In genomic region chr4:139250043-139250442, GRCm38 (mm10) we compare ENCODE assay signal across 11 mouse cellular contexts. TPM values are rescaled to one million over a fixed set of nuclear protein-coding genes. Genes with fewer than 3 reads are reported as not detected.
DNase-seq lines count a peak whose midpoint lies in the region; ATAC-seq and TF ChIP-seq lines count a peak whose summit lies in the region.
"Had no signal": no experiment of that assay in that cellular context is flagged by ENCODE, and none has a peak within 500 bp of the region (broad histone marks: within the 10 kb centered on the region; RNA-seq: fewer than 3 reads in every experiment).

No protein-coding gene starts in this region.

- no peaks in the 10 kb centered on the region for H3K27me3 ChIP-seq in heart, embryonic 15.5 days
- H3K27me3 ChIP-seq: CH12.LX; liver, embryonic 12.5 days had no signal

- intact Hi-C loops in heart, postnatal 36 days (cut with DNase I) = loop anchor here (5.0 to 10.0 kb wide), 3 partner anchors 58 to 335 kb away; partner anchors contain the start of genes Capzb, Minos1 and Otud3
- intact Hi-C loops in left cerebral cortex, postnatal 10 days (cut with DNase I) = loop anchor here (5.0 kb wide), 1 partner anchor 163 kb away; no protein-coding TSS in a partner anchor
- intact Hi-C loops in gastrocnemius, postnatal 14 days (cut with DNase I; ENCODE audit: low total_unique reads) = loop anchor here (5.0 kb wide), 1 partner anchor 163 kb away; no protein-coding TSS in a partner anchor

- H3K4me3 ChIP-seq in heart, embryonic 15.5 days = no peak overlapping the region
- no peak overlapping the region for H3K4me3 ChIP-seq in bone marrow macrophage, adult 2 months (ENCODE audit: insufficient read depth, low read length)
- H3K4me3 ChIP-seq: liver, embryonic 12.5 days had no signal

- WGBS in heart, embryonic 15.5 days = 41% methylated on average over 5 of the region's 5 CpGs

- no peaks in the 10 kb centered on the region for H3K9me3 ChIP-seq in heart, embryonic 15.5 days (replicated peaks)
- H3K9me3 ChIP-seq: liver, embryonic 12.5 days had no signal

- TF ChIP-seq POLR2A in bone marrow macrophage, adult 2 months (IDR thresholded peaks at IDR 0.05; ENCODE audit: borderline replicate concordance, low read depth, low read length) = no peak

- H3K4me2 ChIP-seq in heart, embryonic 15.5 days = no peak overlapping the region
- H3K4me2 ChIP-seq: liver, embryonic 12.5 days had no signal

- no peaks in the 10 kb centered on the region for H3K36me3 ChIP-seq in heart, embryonic 15.5 days

- peak overlapping the region; percentile 46 for H3K27ac ChIP-seq in heart, embryonic 15.5 days
- 0 out of 2 replicates have a peak overlapping the region, but pooled peaks have one; percentile 50 for H3K27ac ChIP-seq in bone marrow macrophage, adult 2 months (ENCODE audit: insufficient read depth, low read depth, low read length)
- H3K27ac ChIP-seq: liver, embryonic 12.5 days had no signal

- H3K9ac ChIP-seq in heart, embryonic 15.5 days = no peak overlapping the region
- H3K9ac ChIP-seq: liver, embryonic 12.5 days had no signal

- DNase-seq in heart, postnatal 36 days = no peak
- DNase-seq in kidney, postnatal 14 days = peak; percentile 44
- peak; percentile 62 for DNase-seq in lung, postnatal 25 days (ENCODE audit: low spot score)
- DNase-seq in cerebellum, postnatal 4 days (ENCODE audit: low spot score in 2 of 2) = no peak
- DNase-seq in left cerebral cortex, postnatal 10 days (ENCODE audit: extremely low spot score in 1 of 2, low spot score in 2 of 2) = no peak
- no peak for DNase-seq in gastrocnemius, postnatal 14 days
- DNase-seq: cerebellum, adult 2 months had no signal

- TF ChIP-seq CTCF in bone marrow macrophage, adult 2 months (IDR thresholded peaks at IDR 0.05; ENCODE audit: low read depth, low read length) = no peak

- peaks cover 70% of the 10 kb centered on the region for H3K4me1 ChIP-seq in heart, embryonic 15.5 days (replicated peaks)
- H3K4me1 ChIP-seq in bone marrow macrophage, adult 2 months (ENCODE audit: control insufficient read depth, insufficient read depth, low read length) = peaks cover 39% of the 10 kb centered on the region

- ATAC-seq in heart, embryonic 15.5 days (replicated peaks; ENCODE audit: insufficient number of reproducible peaks, insufficient read depth, low FRiP score, low read depth) = no peak
- ATAC-seq: liver, embryonic 12.5 days had no signal

RNA-seq across cellular contexts. Expression of gene Capzb, which starts 57.3 kb away (rescaled TPM):
- polyA plus RNA-seq in heart, embryonic 15.5 days (2015; fragmentation: Nextera tagmentation; extraction: Ambion mirVana) = 363 and 375 TPM in 2 replicates
- total RNA-seq in heart, postnatal 36 days (2021) = 100 to 1,000 TPM; 393 to 443 TPM
- polyA plus RNA-seq in bone marrow macrophage, adult 2 months (2012; ENCODE audit: insufficient read depth, insufficient read length, missing spikeins) = 483 and 496 TPM in 2 replicates
- total RNA-seq in left cerebral cortex, postnatal 10 days (2021) = 100 to 1,000 TPM; 343 to 357 TPM
- 100 to 1,000 TPM; 590 to 617 TPM for total RNA-seq in gastrocnemius, postnatal 14 days (2021)

Comparison
In these comparisons a context has a peak if more than half of its experiments do, and no peak if none do; other contexts are left out.
1. DNase-seq: peak in kidney, postnatal 14 days (single experiment) and lung, postnatal 25 days (single experiment); none in heart, postnatal 36 days (0 of 2), cerebellum, postnatal 4 days (0 of 2), left cerebral cortex, postnatal 10 days (0 of 2) and gastrocnemius, postnatal 14 days (single experiment).